Mouse (Mus musculus) forebrain, embryonic 10.5 days (tissue): ENCODE results near the gene Rflnb. TPM values are rescaled to one million over a fixed set of nuclear protein-coding genes. Genes with fewer than 3 reads are reported as not detected.

Experiments used
- DNase-seq: peaks from one replicate; pipeline ENCODE4 v3.0.0-alpha.2; 2017; ENCODE audit warnings: low spot score; ENCODE audit errors: extremely low spot score
- H3K27ac ChIP-seq: fragments of 300-500 bp; sonication (generic); 2 replicates; pipeline ENCODE4 v1.5.1; 2016; ENCODE audit warnings: mild to moderate bottlenecking
- H3K27me3 ChIP-seq: fragments of 300-500 bp; sonication (generic); 2 replicates; pipeline ENCODE4 v1.6.1; 2016; ENCODE audit warnings: mild to moderate bottlenecking; ENCODE audit not compliant: poor library complexity, severe bottlenecking
- H3K36me3 ChIP-seq: fragments of 300-500 bp; sonication (generic); replicated peaks from 2 replicates; pipeline ENCODE4 v1.6.1; 2016; ENCODE audit warnings: mild to moderate bottlenecking, moderate library complexity
- H3K4me1 ChIP-seq: fragments of 300-500 bp; sonication (generic); 2 replicates; pipeline ENCODE4 v1.6.1; 2016
- H3K4me3 ChIP-seq: fragments of 300-500 bp; sonication (generic); 2 replicates; pipeline ENCODE4 v1.5.1; 2016; ENCODE audit warnings: mild to moderate bottlenecking, moderate library complexity
- H3K9me3 ChIP-seq: fragments of 300-500 bp; sonication (generic); 2 replicates; pipeline ENCODE4 v1.6.1; 2016; ENCODE audit warnings: mild to moderate bottlenecking, moderate library complexity
- WGBS: fragments of 180-500 bp; shearing (Covaris S2); methylation state at CpG from one replicate; pipeline ENCODE4 v1.1.7; 2016; 5-methylcytosine and 5-hydroxymethylcytosine counted together
- polyA plus RNA-seq: library from polyadenylated mRNA; unstranded; fragments of >200 nt; fragmentation: Nextera tagmentation; extraction: Ambion mirVana; gene quantifications from 2 replicates; pipeline ENCODE4 v1.2.1, GENCODE M21; 2016

The Rflnb gene
- polyA plus RNA-seq, result 15.4 and 16.8 TPM in 2 replicates

DNA sequence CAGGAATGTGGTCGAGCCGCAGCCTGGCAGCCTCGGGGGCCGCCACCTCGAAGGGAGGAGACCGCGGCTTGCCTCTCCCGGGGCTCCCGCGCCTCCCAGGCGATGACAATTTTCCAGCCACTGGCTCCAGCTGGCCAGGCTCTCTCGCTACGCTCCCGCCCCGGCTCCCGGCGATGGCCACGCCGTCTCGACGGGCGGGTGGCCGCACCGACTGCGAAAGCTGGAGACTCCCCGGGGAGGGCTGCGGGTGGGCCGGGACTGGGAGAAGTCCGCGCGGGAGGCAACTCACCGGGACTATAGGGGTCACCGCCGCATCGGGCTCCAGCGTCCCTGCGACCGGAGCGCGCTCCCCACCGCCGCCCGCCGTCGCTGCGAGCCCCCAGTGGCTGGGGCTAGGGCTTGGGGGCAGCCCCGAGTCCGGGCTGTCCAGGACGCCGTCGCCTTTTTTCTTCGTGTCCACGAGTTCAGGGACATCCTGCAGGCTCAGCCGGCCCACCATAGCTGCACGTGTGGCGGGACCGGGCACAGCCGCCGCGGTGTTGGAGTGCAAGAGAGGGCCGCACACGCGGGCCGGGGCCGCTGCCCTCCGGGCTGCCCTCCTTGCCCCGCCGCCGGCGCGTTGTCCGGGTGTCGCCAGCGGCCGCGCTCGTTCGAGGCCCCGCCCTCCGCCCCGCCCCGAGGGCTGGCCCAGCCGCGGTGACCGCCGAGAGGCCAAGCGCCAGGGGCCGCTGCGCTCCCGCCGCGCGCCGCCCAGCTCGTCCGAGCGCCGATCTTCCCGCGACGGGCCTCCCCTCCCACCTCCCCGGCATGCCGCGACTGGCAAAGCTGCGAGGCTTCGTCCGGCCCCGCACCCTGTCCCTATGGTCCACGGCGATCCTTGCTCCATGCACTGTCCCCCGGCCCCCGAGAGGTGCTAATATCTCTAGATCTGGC lies at the start of gene Rflnb:
TSS of gene Rflnb (minus strand) at position 644 of the 933 bp plus-strand sequence.
- peak; percentile 82 for DNase-seq
- peaks cover 50% of the 10 kb centered on the region for H3K4me1 ChIP-seq
- peaks cover 17% of the 10 kb centered on the region for H3K36me3 ChIP-seq
- H3K27ac ChIP-seq, result peak within 1 kb of the TSS; percentile 90
- H3K27me3 ChIP-seq, result peaks cover 56% of the 10 kb centered on the region
- WGBS, result under 1% methylated on average over 110 of the region's 112 CpGs
- H3K9me3 ChIP-seq, result no peaks in the 10 kb centered on the region
- peak within 1 kb of the TSS; percentile 79 for H3K4me3 ChIP-seq

DNA sequence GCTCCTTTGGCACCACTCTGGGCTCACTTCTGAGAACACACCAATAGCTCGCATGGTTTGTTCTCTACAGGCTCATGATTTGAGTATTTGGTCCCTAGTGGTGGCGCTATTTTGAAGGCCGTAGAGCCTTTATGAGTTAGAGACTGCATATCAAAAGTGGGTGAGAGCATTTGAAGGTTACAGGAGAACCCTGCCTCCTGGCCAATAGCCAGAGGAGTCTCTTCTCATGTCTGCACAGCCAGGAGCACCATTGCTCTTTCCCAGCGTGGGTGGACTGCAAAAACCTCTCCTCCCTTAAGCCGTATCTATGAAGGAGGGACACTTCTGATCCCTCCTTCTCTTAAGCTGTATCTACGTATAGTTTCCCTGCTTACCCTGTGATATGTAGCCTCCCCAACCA lies 49.8 kb upstream of the Rflnb start:
- Histone ChIP-seq H3K36me3 (peaks cover 40% of the 10 kb centered on the region), H3K4me1 (peaks cover 10% of the 10 kb centered on the region; the same call in 1 of the 2 replicates), H3K27me3 (no peaks in the 10 kb centered on the region), H3K4me3 (no peak overlapping the region), H3K27ac (no peak overlapping the region), H3K9me3 (no peaks in the 10 kb centered on the region)
- 89% methylated on average over 6 of the region's 6 CpGs for WGBS
- no peak for DNase-seq

- Histone ChIP-seq H3K36me3 (peaks cover 17% of the 10 kb centered on the region), H3K27me3 (no peaks in the 10 kb centered on the region), H3K4me3 (no peak overlapping the region), H3K9me3 (no peaks in the 10 kb centered on the region), H3K4me1 (peaks cover 5% of the 10 kb centered on the region; the same call in 1 of the 2 replicates), H3K27ac (no peak overlapping the region)
- WGBS, result 69% methylated on average over 11 of the region's 11 CpGs
- DNase-seq, result no peak
Observed at GRCm38 (mm10) chr11:76074296-76075093, 46.9 kb upstream of the Rflnb start.

- Histone ChIP-seq H3K27ac (no peak overlapping the region), H3K4me1 (peaks cover 5% of the 10 kb centered on the region; the same call in 1 of the 2 replicates), H3K9me3 (no peaks in the 10 kb centered on the region), H3K36me3 (peaks cover 8% of the 10 kb centered on the region; the same call in 1 of the 2 replicates), H3K4me3 (no peak overlapping the region), H3K27me3 (no peaks in the 10 kb centered on the region)
- WGBS, result 93% methylated on average over 6 of the region's 6 CpGs
- DNase-seq, result no peak
Observed at GRCm38 (mm10) chr11:76069816-76070215, 42.2 kb upstream of the Rflnb start.

DNA sequence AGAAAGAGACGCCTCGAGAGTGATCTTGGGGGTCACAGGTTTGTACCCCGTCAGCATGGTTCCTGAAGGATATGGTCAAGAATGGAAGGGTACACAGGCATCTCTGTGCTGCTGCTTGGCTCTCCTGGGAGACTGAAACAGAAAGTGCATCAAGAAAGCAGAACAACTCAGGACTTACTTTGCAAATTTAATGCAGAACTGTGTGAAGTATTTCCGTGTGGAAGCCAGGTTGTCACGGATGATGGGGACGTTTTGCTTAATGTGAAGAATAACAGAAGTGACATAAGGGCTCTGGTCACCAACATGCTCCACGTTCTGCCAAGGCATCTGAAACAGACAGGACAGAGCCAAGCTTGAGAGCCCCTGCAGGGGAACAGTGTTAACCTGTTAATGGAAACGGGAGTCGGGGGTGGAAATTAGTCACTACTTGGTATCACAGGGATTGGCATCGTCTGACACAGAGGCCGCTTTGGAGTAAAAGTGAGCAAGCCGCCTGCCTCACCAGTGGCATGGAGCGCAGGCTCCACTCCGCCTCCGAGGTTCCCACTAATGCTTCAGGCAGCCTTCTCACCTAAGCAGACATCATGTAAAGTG lies 39.1 kb upstream of the Rflnb start:
- H3K4me3 ChIP-seq, result no peak overlapping the region
- H3K27me3 ChIP-seq, result no peaks in the 10 kb centered on the region
- WGBS, result 88% methylated on average over 15 of the region's 15 CpGs
- no peak overlapping the region for H3K27ac ChIP-seq
- no peaks in the 10 kb centered on the region for H3K4me1 ChIP-seq
- no peak for DNase-seq
- H3K9me3 ChIP-seq, result no peaks in the 10 kb centered on the region
- peaks cover 15% of the 10 kb centered on the region for H3K36me3 ChIP-seq

DNA sequence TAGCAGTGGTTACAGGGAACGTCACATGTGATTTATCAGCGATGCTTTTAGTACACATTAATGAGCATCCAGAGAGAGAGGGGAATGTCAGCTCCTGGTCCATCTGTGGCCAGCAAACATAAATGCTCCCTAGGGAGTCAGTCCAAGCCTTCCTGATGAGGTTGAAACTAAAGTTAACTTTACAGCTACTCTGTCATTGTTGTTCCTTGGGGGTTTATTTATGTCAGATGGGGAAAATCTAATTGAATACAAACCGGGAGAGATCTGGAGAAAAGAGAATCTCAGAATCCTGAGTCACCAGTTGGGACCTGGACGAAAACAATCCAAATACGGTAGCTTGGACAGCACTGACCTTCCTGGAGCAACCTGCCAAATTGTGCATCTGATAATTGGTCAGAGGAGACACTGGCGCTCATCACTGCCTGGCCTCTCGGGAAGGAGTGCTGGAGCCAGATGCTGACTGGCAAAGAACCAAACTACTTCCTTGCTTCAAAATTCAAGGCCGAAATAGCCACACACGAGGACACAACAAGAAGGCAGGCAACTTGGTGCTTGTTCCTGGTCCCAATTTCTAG lies 38.0 kb upstream of the Rflnb start:
- WGBS, result 90% methylated on average over 9 of the region's 9 CpGs
- no peaks in the 10 kb centered on the region for H3K9me3 ChIP-seq
- H3K4me1 ChIP-seq, result no peaks in the 10 kb centered on the region
- H3K36me3 ChIP-seq, result peaks cover 19% of the 10 kb centered on the region
- DNase-seq, result no peak
- H3K27ac ChIP-seq, result no peak overlapping the region
- no peak overlapping the region for H3K4me3 ChIP-seq
- no peaks in the 10 kb centered on the region for H3K27me3 ChIP-seq

DNA sequence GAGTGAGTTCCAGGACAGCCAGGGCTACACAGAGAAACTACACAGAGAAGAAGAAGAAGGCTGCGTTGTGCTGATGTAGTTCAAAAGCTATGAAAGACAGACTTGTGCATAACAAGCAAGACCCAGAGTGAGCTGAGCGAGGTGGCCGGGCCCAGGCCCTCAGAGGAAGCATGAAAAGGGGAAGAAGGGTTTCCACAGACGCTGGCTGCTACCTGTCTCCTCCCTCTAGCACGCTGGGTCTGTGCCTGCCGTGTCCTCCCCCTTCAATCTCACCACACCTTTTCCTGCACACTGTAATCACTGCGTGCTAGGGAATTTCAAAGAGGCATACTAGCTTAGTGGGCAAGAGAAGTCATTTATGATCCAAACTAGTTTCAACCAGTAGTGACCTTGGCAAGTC lies 36.8 kb upstream of the Rflnb start:
- WGBS, result 92% methylated on average over 7 of the region's 7 CpGs

GRCm38 (mm10) chr11:76060906-76061305 lies 33.3 kb upstream of the Rflnb start:
- Histone ChIP-seq H3K27ac (no peak overlapping the region), H3K27me3 (no peaks in the 10 kb centered on the region), H3K9me3 (no peaks in the 10 kb centered on the region), H3K4me1 (peaks cover 9% of the 10 kb centered on the region; the same call in 1 of the 2 replicates), H3K36me3 (peaks cover 16% of the 10 kb centered on the region), H3K4me3 (no peak overlapping the region)
- WGBS, result 95% methylated on average over 2 of the region's 2 CpGs
- DNase-seq, result no peak

More for the DNA sequence above, 36.8 kb upstream of the Rflnb start:
- peaks cover 19% of the 10 kb centered on the region for H3K36me3 ChIP-seq
- no peak for DNase-seq
- no peaks in the 10 kb centered on the region for H3K9me3 ChIP-seq
- H3K4me3 ChIP-seq, result no peak overlapping the region
- no peaks in the 10 kb centered on the region for H3K27me3 ChIP-seq
- peaks cover 7% of the 10 kb centered on the region; the same call in 1 of the 2 replicates for H3K4me1 ChIP-seq
- no peak overlapping the region for H3K27ac ChIP-seq

GRCm38 (mm10) chr11:76059971-76060370 lies 32.4 kb upstream of the Rflnb start:
- Histone ChIP-seq H3K4me1 (peaks cover 9% of the 10 kb centered on the region; the same call in 1 of the 2 replicates), H3K27me3 (no peaks in the 10 kb centered on the region), H3K36me3 (peaks cover 16% of the 10 kb centered on the region), H3K27ac (no peak overlapping the region), H3K9me3 (no peaks in the 10 kb centered on the region), H3K4me3 (no peak overlapping the region)
- 76% methylated on average over 7 of the region's 7 CpGs for WGBS
- DNase-seq, result no peak

GRCm38 (mm10) chr11:76056487-76056886 lies 28.9 kb upstream of the Rflnb start:
- H3K4me1 ChIP-seq, result peaks cover 9% of the 10 kb centered on the region; the same call in 1 of the 2 replicates
- peaks cover 8% of the 10 kb centered on the region; the same call in 1 of the 2 replicates for H3K36me3 ChIP-seq
- no peaks in the 10 kb centered on the region for H3K9me3 ChIP-seq
- 27% methylated on average over 3 of the region's 3 CpGs for WGBS
- H3K4me3 ChIP-seq, result no peak overlapping the region
- no peak for DNase-seq
- H3K27ac ChIP-seq, result no peak overlapping the region
- H3K27me3 ChIP-seq, result no peaks in the 10 kb centered on the region

DNA sequence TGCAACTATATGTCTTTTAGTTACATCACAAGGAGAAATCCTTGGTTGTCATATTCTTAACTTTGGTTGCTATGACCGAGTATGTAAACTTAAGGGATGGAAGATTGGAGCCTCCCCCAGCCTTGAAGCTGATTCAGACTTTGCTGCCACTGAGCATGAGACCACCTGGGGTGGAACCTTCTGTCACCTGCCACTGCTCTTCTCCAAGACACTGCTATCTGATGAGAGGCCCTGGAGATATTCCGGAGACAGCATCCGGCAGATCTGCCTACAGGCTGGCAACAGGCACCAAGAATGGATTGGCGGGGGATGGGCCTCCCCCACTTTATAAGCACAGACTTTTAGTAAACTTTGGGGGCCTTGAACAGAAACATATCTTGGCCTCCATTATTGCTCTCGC lies 24.9 kb upstream of the Rflnb start:
- 93% methylated on average over 5 of the region's 5 CpGs for WGBS
- Histone ChIP-seq H3K36me3 (no peaks in the 10 kb centered on the region), H3K4me3 (no peak overlapping the region), H3K9me3 (no peaks in the 10 kb centered on the region), H3K27me3 (no peaks in the 10 kb centered on the region), H3K4me1 (peaks cover 9% of the 10 kb centered on the region), H3K27ac (no peak overlapping the region)
- no peak for DNase-seq

DNA sequence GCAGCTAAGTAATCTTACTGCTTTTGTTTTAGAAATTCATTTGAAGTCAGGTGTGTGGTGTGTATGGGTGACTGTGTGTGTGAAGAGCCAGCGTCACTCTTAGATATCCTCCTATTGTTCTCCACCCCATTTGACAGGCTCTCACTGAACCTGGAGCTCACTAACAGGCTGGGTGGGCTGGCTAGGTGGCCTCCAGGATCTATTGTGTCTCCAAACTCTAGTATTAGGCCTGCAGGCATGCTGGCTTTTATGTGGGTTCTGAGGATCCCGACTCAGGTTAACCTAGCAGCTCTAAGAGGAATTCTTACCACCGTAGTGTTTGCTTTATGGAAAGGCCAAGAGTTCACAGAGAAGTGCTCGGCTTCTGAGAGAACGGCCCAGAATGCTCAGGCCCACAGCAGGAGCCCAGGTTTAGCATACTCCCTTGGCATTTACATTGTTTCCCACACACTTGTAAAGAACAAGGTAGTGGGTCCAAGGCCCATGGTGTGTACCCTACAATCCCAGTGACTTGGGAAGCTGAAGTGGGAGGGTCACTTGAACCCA lies 23.5 kb upstream of the Rflnb start:
- 45% methylated on average over 5 of the region's 5 CpGs for WGBS
- no peak for DNase-seq
- Histone ChIP-seq H3K27ac (no peak overlapping the region), H3K4me1 (peaks cover 9% of the 10 kb centered on the region), H3K4me3 (no peak overlapping the region), H3K9me3 (no peaks in the 10 kb centered on the region), H3K36me3 (peaks cover 5% of the 10 kb centered on the region; the same call in 1 of the 2 replicates), H3K27me3 (no peaks in the 10 kb centered on the region)
